Mouse (Mus musculus) myocyte (in vitro differentiated cells): ENCODE results near the gene Gmcl1. TPM values are rescaled to one million over a fixed set of nuclear protein-coding genes. Genes with fewer than 3 reads are reported as not detected.

ENCODE experiments used
- H3K27me3 ChIP-seq: one replicate; pipeline ENCODE4 v1.6.1; 2011; ENCODE audit not compliant: control insufficient read depth, insufficient read depth, insufficient read length
- H3K36me3 ChIP-seq: one replicate; pipeline ENCODE4 v1.6.1; 2011; ENCODE audit not compliant: control insufficient read depth, insufficient read depth
- H3K4me2 ChIP-seq: one replicate; pipeline ENCODE4 v1.6.1; 2011; ENCODE audit warnings: low read depth, control low read depth
- H3K4me3 ChIP-seq: one replicate; pipeline ENCODE4 v1.5.1; 2011; ENCODE audit warnings: mild to moderate bottlenecking, control low read depth, moderate library complexity
- H3K79me2 ChIP-seq: one replicate; pipeline ENCODE4 v1.6.1; 2011; ENCODE audit not compliant: control insufficient read depth, insufficient read depth
- H3ac ChIP-seq: one replicate; pipeline ENCODE4 v1.6.1; 2011; ENCODE audit not compliant: control insufficient read depth, insufficient read length
- CEBPB ChIP-seq: IDR thresholded peaks from 2 replicates; pipeline ENCODE4 v1.6.1; 2011; ENCODE audit warnings: mild to moderate bottlenecking, moderate library complexity; ENCODE audit not compliant: poor library complexity, insufficient read depth, severe bottlenecking
- E2F4 ChIP-seq: IDR thresholded peaks from one replicate; pipeline ENCODE4 v1.6.1; 2011; ENCODE audit warnings: mild to moderate bottlenecking, control low read depth, moderate library complexity; ENCODE audit not compliant: insufficient read depth
- MAX ChIP-seq: IDR thresholded peaks from one replicate; pipeline ENCODE4 v1.6.1; 2011; ENCODE audit warnings: low read depth, mild to moderate bottlenecking, control low read depth
- MYOD1 ChIP-seq, 3 experiments: IDR thresholded peaks; one replicate each; pipeline ENCODE4 v1.6.1; 2011; ENCODE audit warnings: control low read depth in 2 of 3, low read depth in 2 of 3, mild to moderate bottlenecking in 2 of 3, moderate library complexity in 1 of 3; ENCODE audit not compliant: insufficient read length in 2 of 3, control insufficient read depth in 1 of 3
- MYOG ChIP-seq, 3 experiments: IDR thresholded peaks; one replicate each; pipeline ENCODE4 v1.6.1; 2011; ENCODE audit warnings: control low read depth in 2 of 3, low read depth in 2 of 3, mild to moderate bottlenecking in 2 of 3; ENCODE audit not compliant: insufficient read length in 2 of 3, control insufficient read depth in 1 of 3, insufficient read depth in 1 of 3
- POLR2A ChIP-seq: IDR thresholded peaks from one replicate; pipeline ENCODE4 v1.6.1; 2011; ENCODE audit warnings: low read depth, mild to moderate bottlenecking, control low read depth, moderate library complexity; ENCODE audit not compliant: insufficient read length
- POLR2AphosphoS2 ChIP-seq: IDR thresholded peaks from one replicate; pipeline ENCODE4 v1.6.1; 2011; ENCODE audit warnings: low read depth, control low read depth; ENCODE audit not compliant: insufficient read length
- REST ChIP-seq: IDR thresholded peaks from one replicate; pipeline ENCODE4 v1.6.1; 2011; ENCODE audit warnings: mild to moderate bottlenecking, control low read depth, moderate library complexity; ENCODE audit not compliant: insufficient read depth, insufficient read length
- SRF ChIP-seq: IDR thresholded peaks from one replicate; pipeline ENCODE4 v1.6.1; 2011; ENCODE audit warnings: low read depth; ENCODE audit not compliant: control insufficient read depth, insufficient read length
- TCF12 ChIP-seq: IDR thresholded peaks from one replicate; pipeline ENCODE4 v1.6.1; 2011; ENCODE audit warnings: mild to moderate bottlenecking, control low read depth; ENCODE audit not compliant: poor library complexity, insufficient read depth, severe bottlenecking
- TCF3 ChIP-seq: IDR thresholded peaks from one replicate; pipeline ENCODE4 v1.6.1; 2011; ENCODE audit warnings: low read depth, control low read depth; ENCODE audit not compliant: insufficient read length
- USF1 ChIP-seq: IDR thresholded peaks from one replicate; pipeline ENCODE4 v1.6.1; 2011; ENCODE audit warnings: low read depth, mild to moderate bottlenecking, control low read depth, moderate library complexity
- polyA plus RNA-seq: library from polyadenylated mRNA; unstranded; fragments of >200 nt; fragmentation: generic; extraction: Trizol; gene quantifications from one replicate; pipeline ENCODE4 v1.2.1, GENCODE M21; 2012; ENCODE audit warnings: missing spikeins

The Gmcl1 gene
- polyA plus RNA-seq, 1 experiment = 5.9 TPM

DNA sequence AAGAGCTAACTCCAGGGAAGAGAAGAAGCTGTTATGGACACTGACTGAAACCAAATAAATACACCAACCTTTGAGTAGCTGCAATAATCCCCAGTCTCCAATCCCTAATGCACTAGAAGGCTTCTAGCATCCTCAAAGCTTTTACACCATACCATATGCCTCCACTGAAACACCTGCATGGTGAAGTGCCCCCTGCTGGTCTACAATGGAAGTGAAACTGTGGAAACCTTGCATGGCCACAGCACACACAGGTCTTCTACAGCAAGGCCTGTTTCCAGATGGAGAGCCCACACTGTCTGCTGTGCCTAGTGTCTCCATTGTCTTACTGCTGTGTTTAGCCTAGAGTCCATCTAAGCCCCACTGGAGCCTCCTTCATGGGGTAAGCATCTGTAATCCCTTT is 38.7 kb downstream of the Gmcl1 start:
- no peaks in the 10 kb centered on the region for H3K79me2 ChIP-seq
- no peaks in the 10 kb centered on the region for H3K27me3 ChIP-seq
- no peak overlapping the region for H3ac ChIP-seq
- H3K4me2 ChIP-seq = no peak overlapping the region
- TF ChIP-seq TCF12 (no peak), E2F4 (no peak), USF1 (no peak), MYOG (IDR thresholded peaks at IDR 0.05; ENCODE audit: control insufficient read depth in 1 of 3, insufficient read depth in 1 of 3, insufficient read length in 2 of 3, low read depth in 2 of 3) (no peak), CEBPB (no peak), REST (no peak), MYOD1 (IDR thresholded peaks at IDR 0.05; ENCODE audit: control insufficient read depth in 1 of 3, insufficient read length in 2 of 3, low read depth in 2 of 3) (no peak), POLR2AphosphoS2 (no peak), TCF3 (no peak), MAX (no peak), SRF (no peak), POLR2A (no peak)
- peaks cover 22% of the 10 kb centered on the region for H3K36me3 ChIP-seq
- H3K4me3 ChIP-seq = no peak overlapping the region

GRCm38 (mm10) chr6:86689671-86690070 is 43.5 kb downstream of the Gmcl1 start:
- no peak for TF ChIP-seq TCF3
- no peak for TF ChIP-seq REST
- TF ChIP-seq USF1 = no peak
- TF ChIP-seq CEBPB = no peak
- H3K4me2 ChIP-seq = no peak overlapping the region

GRCm38 (mm10) chr6:86686971-86687370 is 46.2 kb downstream of the Gmcl1 start:
- no peak overlapping the region for H3K4me2 ChIP-seq
- H3ac ChIP-seq = no peak overlapping the region
- TF ChIP-seq SRF (no peak), E2F4 (no peak), USF1 (no peak), MYOG (IDR thresholded peaks at IDR 0.05; ENCODE audit: control insufficient read depth in 1 of 3, insufficient read depth in 1 of 3, insufficient read length in 2 of 3, low read depth in 2 of 3) (no peak), POLR2AphosphoS2 (no peak), MAX (no peak), POLR2A (no peak), CEBPB (no peak), REST (no peak), MYOD1 (IDR thresholded peaks at IDR 0.05; ENCODE audit: control insufficient read depth in 1 of 3, insufficient read length in 2 of 3, low read depth in 2 of 3) (no peak), TCF3 (no peak), TCF12 (no peak)
- no peaks in the 10 kb centered on the region for H3K27me3 ChIP-seq
- peaks cover 14% of the 10 kb centered on the region for H3K36me3 ChIP-seq
- H3K79me2 ChIP-seq = peaks cover 16% of the 10 kb centered on the region
- H3K4me3 ChIP-seq = no peak overlapping the region

More at GRCm38 (mm10) chr6:86689671-86690070, 43.5 kb downstream of the Gmcl1 start:
- Histone ChIP-seq H3K79me2 (no peaks in the 10 kb centered on the region), H3K36me3 (peaks cover 22% of the 10 kb centered on the region), H3ac (no peak overlapping the region), H3K4me3 (no peak overlapping the region), H3K27me3 (no peaks in the 10 kb centered on the region)

GRCm38 (mm10) chr6:86684655-86685011 is 48.5 kb downstream of the Gmcl1 start:
- Histone ChIP-seq H3K27me3 (no peaks in the 10 kb centered on the region), H3K36me3 (peaks cover 20% of the 10 kb centered on the region), H3K4me3 (peak overlapping the region; percentile 77), H3K79me2 (peaks cover 16% of the 10 kb centered on the region), H3K4me2 (peak overlapping the region; percentile 81), H3ac (peak overlapping the region; percentile 40)
- TF ChIP-seq POLR2AphosphoS2 (no peak), MYOG (IDR thresholded peaks at IDR 0.05; ENCODE audit: control insufficient read depth in 1 of 3, insufficient read depth in 1 of 3, insufficient read length in 2 of 3, low read depth in 2 of 3) (no peak), TCF12 (no peak), TCF3 (no peak), USF1 (no peak), CEBPB (no peak), POLR2A (no peak), SRF (no peak), MAX (no peak), E2F4 (no peak), MYOD1 (IDR thresholded peaks at IDR 0.05; ENCODE audit: control insufficient read depth in 1 of 3, insufficient read length in 2 of 3, low read depth in 2 of 3) (no peak), REST (no peak)

- no peaks in the 10 kb centered on the region for H3K27me3 ChIP-seq
- peaks cover 22% of the 10 kb centered on the region for H3K36me3 ChIP-seq
- peaks cover 16% of the 10 kb centered on the region for H3K79me2 ChIP-seq
- H3K4me3 ChIP-seq = peak within 1 kb of the TSS; percentile 77
- H3K4me2 ChIP-seq = peak within 1 kb of the TSS; percentile 92
- no peak for TF ChIP-seq MAX
- no peak for TF ChIP-seq TCF12
- no peak for TF ChIP-seq SRF
- no peak for TF ChIP-seq REST
- TF ChIP-seq POLR2AphosphoS2 = peak; percentile 89
- no peak for TF ChIP-seq CEBPB
- TF ChIP-seq MYOD1 (IDR thresholded peaks at IDR 0.05; ENCODE audit: control insufficient read depth in 1 of 3, insufficient read length in 2 of 3, low read depth in 2 of 3) = peak in 1 of 3 experiments; percentile 9
- peak in 1 of 3 experiments; percentile 36 for TF ChIP-seq MYOG (IDR thresholded peaks at IDR 0.05; ENCODE audit: control insufficient read depth in 1 of 3, insufficient read depth in 1 of 3, insufficient read length in 2 of 3, low read depth in 2 of 3)
- TF ChIP-seq TCF3 = no peak
- no peak for TF ChIP-seq USF1
- peak; percentile 83 for TF ChIP-seq POLR2A
- peak within 1 kb of the TSS; percentile 40 for H3ac ChIP-seq
Measured at GRCm38 (mm10) chr6:86683872-86684654, 49.1 kb downstream of the Gmcl1 start, which contains the start of gene Snrnp27. Gene Snrnp27 (minus strand): TSS chr6:86684522.
